Mouse (Mus musculus): ENCODE measurements around the gene Mal. TPM values are rescaled to one million over a fixed set of nuclear protein-coding genes. Genes with fewer than 3 reads are reported as not detected.
A peak's percentile ranks its signal among the peaks of the same experiment; 100 is the strongest.

The Mal gene
- polyA plus RNA-seq, 1 experiment from 2014 or later: 0.41 TPM

GRCm38 (mm10) chr2:127590204-127590603 is 66.3 kb downstream of the Mal start:
- WGBS: 85% methylated on average over 15 of the region's 15 CpGs
- Histone ChIP-seq H3K36me3 (replicated peaks; ENCODE audit: control insufficient read depth, insufficient read depth, low read depth, low read length) (no peaks in the 10 kb centered on the region; the same call in 1 of the 2 replicates), H3K27ac (replicated peaks; ENCODE audit: low read depth, low read length) (no peak overlapping the region), H3K4me2 (ENCODE audit: low read depth, low read length) (no peak overlapping the region), H3K4me1 (ENCODE audit: control insufficient read depth, insufficient read depth, low read length) (no peaks in the 10 kb centered on the region), H3K9me3 (replicated peaks; ENCODE audit: control insufficient read depth, low read length) (no peaks in the 10 kb centered on the region), H3K9ac (replicated peaks; ENCODE audit: low read length) (no peak overlapping the region), H3K4me3 (ENCODE audit: low read depth, low read length) (no peak overlapping the region), H3K27me3 (ENCODE audit: control insufficient read depth, insufficient read depth, low read length) (no peaks in the 10 kb centered on the region)
- ATAC-seq (replicated peaks; ENCODE audit: insufficient number of reproducible peaks, low FRiP score, low TSS enrichment, low read depth) (no peak), DNase-seq (ENCODE audit: low spot score) (no peak)

- H3K9ac ChIP-seq (replicated peaks; ENCODE audit: low read length): no peak overlapping the region
- H3K4me1 ChIP-seq (ENCODE audit: control insufficient read depth, insufficient read depth, low read length): no peaks in the 10 kb centered on the region
- ATAC-seq (replicated peaks; ENCODE audit: insufficient number of reproducible peaks, low FRiP score, low TSS enrichment, low read depth): no peak
- H3K27me3 ChIP-seq (ENCODE audit: control insufficient read depth, insufficient read depth, low read length): no peaks in the 10 kb centered on the region
- no peak overlapping the region for H3K4me3 ChIP-seq (ENCODE audit: low read depth, low read length)
- H3K27ac ChIP-seq (replicated peaks; ENCODE audit: low read depth, low read length): no peak overlapping the region
- no peaks in the 10 kb centered on the region; the same call in 1 of the 2 replicates for H3K36me3 ChIP-seq (replicated peaks; ENCODE audit: control insufficient read depth, insufficient read depth, low read depth, low read length)
- H3K9me3 ChIP-seq (replicated peaks; ENCODE audit: control insufficient read depth, low read length): no peaks in the 10 kb centered on the region
- 92% methylated on average over 9 of the region's 9 CpGs for WGBS
- H3K4me2 ChIP-seq (ENCODE audit: low read depth, low read length): no peak overlapping the region
- DNase-seq (ENCODE audit: low spot score): no peak
These were observed 67.6 kb downstream of the Mal start for GRCm38 (mm10) chr2:127588897-127589296.

GRCm38 (mm10) chr2:127587514-127587844 is 69.0 kb downstream of the Mal start:
- H3K27ac ChIP-seq (replicated peaks; ENCODE audit: low read depth, low read length): peak overlapping the region; percentile 73; the same call in 1 of the 2 replicates
- H3K36me3 ChIP-seq (replicated peaks; ENCODE audit: control insufficient read depth, insufficient read depth, low read depth, low read length): no peaks in the 10 kb centered on the region; the same call in 1 of the 2 replicates
- H3K9ac ChIP-seq (replicated peaks; ENCODE audit: low read length): peak overlapping the region; percentile 95
- H3K9me3 ChIP-seq (replicated peaks; ENCODE audit: control insufficient read depth, low read length): no peaks in the 10 kb centered on the region
- no peaks in the 10 kb centered on the region for H3K4me1 ChIP-seq (ENCODE audit: control insufficient read depth, insufficient read depth, low read length)
- peak overlapping the region; percentile 64 for H3K4me2 ChIP-seq (ENCODE audit: low read depth, low read length)
- DNase-seq (ENCODE audit: low spot score) (no peak), ATAC-seq (replicated peaks; ENCODE audit: insufficient number of reproducible peaks, low FRiP score, low TSS enrichment, low read depth) (0 out of 2 replicates have a peak, but pooled peaks have one; percentile 7)
- under 1% methylated on average over 22 of the region's 22 CpGs for WGBS
- peak overlapping the region; percentile 91 for H3K4me3 ChIP-seq (ENCODE audit: low read depth, low read length)
- no peaks in the 10 kb centered on the region for H3K27me3 ChIP-seq (ENCODE audit: control insufficient read depth, insufficient read depth, low read length)

GRCm38 (mm10) chr2:127586694-127587513 is 69.6 kb downstream of the Mal start, which contains the start of the genes Zfp661 and Mrps5:
Gene Zfp661 (minus strand): TSS chr2:127587094.
Gene Mrps5 (plus strand): TSS chr2:127587222.
- ATAC-seq (replicated peaks; ENCODE audit: insufficient number of reproducible peaks, low FRiP score, low TSS enrichment, low read depth): peak; percentile 58
- H3K36me3 ChIP-seq (replicated peaks; ENCODE audit: control insufficient read depth, insufficient read depth, low read depth, low read length): no peaks in the 10 kb centered on the region
- WGBS: 5% methylated on average over 39 of the region's 39 CpGs
- DNase-seq (ENCODE audit: low spot score): peak; percentile 82
- H3K4me1 ChIP-seq (ENCODE audit: control insufficient read depth, insufficient read depth, low read length): no peaks in the 10 kb centered on the region
- no peaks in the 10 kb centered on the region for H3K27me3 ChIP-seq (ENCODE audit: control insufficient read depth, insufficient read depth, low read length)
- H3K9ac ChIP-seq (replicated peaks; ENCODE audit: low read length): peak within 1 kb of the TSS; percentile 95
- H3K27ac ChIP-seq (replicated peaks; ENCODE audit: low read depth, low read length): peak within 1 kb of the TSS; percentile 73; the same call in 1 of the 2 replicates
- peak within 1 kb of the TSS; percentile 64 for H3K4me2 ChIP-seq (ENCODE audit: low read depth, low read length)
- no peaks in the 10 kb centered on the region for H3K9me3 ChIP-seq (replicated peaks; ENCODE audit: control insufficient read depth, low read length)
- H3K4me3 ChIP-seq (ENCODE audit: low read depth, low read length): peak within 1 kb of the TSS; percentile 91

GRCm38 (mm10) chr2:127584436-127584858 is 72.0 kb downstream of the Mal start:
- peak overlapping the region; percentile 63 for H3K9ac ChIP-seq (replicated peaks; ENCODE audit: low read length)
- no peaks in the 10 kb centered on the region for H3K36me3 ChIP-seq (replicated peaks; ENCODE audit: control insufficient read depth, insufficient read depth, low read depth, low read length)
- H3K9me3 ChIP-seq (replicated peaks; ENCODE audit: control insufficient read depth, low read length): no peaks in the 10 kb centered on the region
- peak; percentile 97 for DNase-seq (ENCODE audit: low spot score)
- peak; percentile 82 for ATAC-seq (replicated peaks; ENCODE audit: insufficient number of reproducible peaks, low FRiP score, low TSS enrichment, low read depth)
- H3K27ac ChIP-seq (replicated peaks; ENCODE audit: low read depth, low read length): no peak overlapping the region
- H3K4me3 ChIP-seq (ENCODE audit: low read depth, low read length): peak overlapping the region; percentile 58
- under 1% methylated on average over 24 of the region's 24 CpGs for WGBS
- no peaks in the 10 kb centered on the region for H3K27me3 ChIP-seq (ENCODE audit: control insufficient read depth, insufficient read depth, low read length)
- no peaks in the 10 kb centered on the region for H3K4me1 ChIP-seq (ENCODE audit: control insufficient read depth, insufficient read depth, low read length)
- peak overlapping the region; percentile 68 for H3K4me2 ChIP-seq (ENCODE audit: low read depth, low read length)

Other genes starting within 250 kb of the Mal start
- 0.31 TPM in 1 of 2 replicates, not detected in the other for gene Gpat2, start 231.5 kb downstream of the Mal start, polyA plus RNA-seq (2014; fragmentation: Nextera tagmentation; extraction: Ambion mirVana)
- gene Fahd2a, start 212.1 kb downstream of the Mal start, polyA plus RNA-seq (2014; fragmentation: Nextera tagmentation; extraction: Ambion mirVana): 24.0 and 24.8 TPM in 2 replicates
- gene Kcnip3, start 134.6 kb downstream of the Mal start, polyA plus RNA-seq (2014; fragmentation: Nextera tagmentation; extraction: Ambion mirVana): 2.8 and 3.0 TPM in 2 replicates
- 1.6 and 1.9 TPM in 2 replicates for gene Prom2, start 115.2 kb downstream of the Mal start, polyA plus RNA-seq (2014; fragmentation: Nextera tagmentation; extraction: Ambion mirVana)
- 7.5 and 8.3 TPM in 2 replicates for gene Zfp661, start 69.6 kb downstream of the Mal start, polyA plus RNA-seq (2014; fragmentation: Nextera tagmentation; extraction: Ambion mirVana)
- 152 and 165 TPM in 2 replicates for gene Mrps5, start 69.5 kb downstream of the Mal start, polyA plus RNA-seq (2014; fragmentation: Nextera tagmentation; extraction: Ambion mirVana)
- gene Mall, start 73.2 kb upstream of the Mal start, polyA plus RNA-seq (2014; fragmentation: Nextera tagmentation; extraction: Ambion mirVana): 1.1 and 1.4 TPM in 2 replicates
- 34.2 and 36.8 TPM in 2 replicates for gene Nphp1, start 132.2 kb upstream of the Mal start, polyA plus RNA-seq (2014; fragmentation: Nextera tagmentation; extraction: Ambion mirVana)
- 23.0 and 24.0 TPM in 2 replicates for gene Mtln, start 135.8 kb upstream of the Mal start, polyA plus RNA-seq (2014; fragmentation: Nextera tagmentation; extraction: Ambion mirVana)
- 31.1 and 37.9 TPM in 2 replicates for gene Bub1, start 175.2 kb upstream of the Mal start, polyA plus RNA-seq (2014; fragmentation: Nextera tagmentation; extraction: Ambion mirVana)
- gene Acoxl, start 182.2 kb upstream of the Mal start, polyA plus RNA-seq (2014; fragmentation: Nextera tagmentation; extraction: Ambion mirVana): 0.31 and 0.39 TPM in 2 replicates